Mouse (Mus musculus): Measurements from ENCODE around the gene Slc30a6. TPM values are rescaled to one million over a fixed set of nuclear protein-coding genes. Genes with fewer than 3 reads are reported as not detected.

Slc30a6 gene
- polyA plus RNA-seq, 1 experiment = 20.7 TPM

GRCm38 (mm10) chr17:74418171-74418570, 22.8 kb downstream of the Slc30a6 start:
- TF ChIP-seq MYOD1 (IDR thresholded peaks at IDR 0.05; ENCODE audit: control insufficient read depth in 1 of 3, insufficient read length in 2 of 3, low read depth in 2 of 3) (no peak), TCF12 (IDR thresholded peaks at IDR 0.05; ENCODE audit: insufficient read depth, poor library complexity, severe bottlenecking) (no peak), SRF (IDR thresholded peaks at IDR 0.05; ENCODE audit: control insufficient read depth, insufficient read length, low read depth) (no peak), CEBPB (IDR thresholded peaks at IDR 0.05; ENCODE audit: insufficient read depth, poor library complexity, severe bottlenecking) (no peak), USF1 (IDR thresholded peaks at IDR 0.05; ENCODE audit: low read depth) (no peak), TCF3 (IDR thresholded peaks at IDR 0.05; ENCODE audit: insufficient read length, low read depth) (no peak), MAX (IDR thresholded peaks at IDR 0.05; ENCODE audit: low read depth) (no peak), MYOG (IDR thresholded peaks at IDR 0.05; ENCODE audit: control insufficient read depth in 1 of 3, insufficient read depth in 1 of 3, insufficient read length in 2 of 3, low read depth in 2 of 3) (no peak), E2F4 (IDR thresholded peaks at IDR 0.05; ENCODE audit: insufficient read depth) (no peak), REST (IDR thresholded peaks at IDR 0.05; ENCODE audit: insufficient read depth, insufficient read length) (no peak), POLR2A (IDR thresholded peaks at IDR 0.05; ENCODE audit: insufficient read length, low read depth) (no peak), POLR2AphosphoS2 (IDR thresholded peaks at IDR 0.05; ENCODE audit: insufficient read length, low read depth) (no peak)

GRCm38 (mm10) chr17:74420656-74421055, 25.2 kb downstream of the Slc30a6 start:
- no peak for TF ChIP-seq TCF3 (IDR thresholded peaks at IDR 0.05; ENCODE audit: insufficient read length, low read depth)
- TF ChIP-seq MAX (IDR thresholded peaks at IDR 0.05; ENCODE audit: low read depth) = no peak
- TF ChIP-seq SRF (IDR thresholded peaks at IDR 0.05; ENCODE audit: control insufficient read depth, insufficient read length, low read depth) = no peak
- no peak for TF ChIP-seq CEBPB (IDR thresholded peaks at IDR 0.05; ENCODE audit: insufficient read depth, poor library complexity, severe bottlenecking)
- no peak for TF ChIP-seq POLR2A (IDR thresholded peaks at IDR 0.05; ENCODE audit: insufficient read length, low read depth)
- TF ChIP-seq POLR2AphosphoS2 (IDR thresholded peaks at IDR 0.05; ENCODE audit: insufficient read length, low read depth) = no peak
- TF ChIP-seq USF1 (IDR thresholded peaks at IDR 0.05; ENCODE audit: low read depth) = no peak
- TF ChIP-seq REST (IDR thresholded peaks at IDR 0.05; ENCODE audit: insufficient read depth, insufficient read length) = no peak
- no peak for TF ChIP-seq E2F4 (IDR thresholded peaks at IDR 0.05; ENCODE audit: insufficient read depth)
- TF ChIP-seq MYOG (IDR thresholded peaks at IDR 0.05; ENCODE audit: control insufficient read depth in 1 of 3, insufficient read depth in 1 of 3, insufficient read length in 2 of 3, low read depth in 2 of 3) = no peak
- no peak for TF ChIP-seq TCF12 (IDR thresholded peaks at IDR 0.05; ENCODE audit: insufficient read depth, poor library complexity, severe bottlenecking)
- no peak for TF ChIP-seq MYOD1 (IDR thresholded peaks at IDR 0.05; ENCODE audit: control insufficient read depth in 1 of 3, insufficient read length in 2 of 3, low read depth in 2 of 3)
- Histone ChIP-seq H3ac (ENCODE audit: control insufficient read depth, insufficient read length) (no peak overlapping the region), H3K79me2 (ENCODE audit: control insufficient read depth, insufficient read depth) (no peaks in the 10 kb centered on the region), H3K27me3 (ENCODE audit: control insufficient read depth, insufficient read depth, insufficient read length) (no peaks in the 10 kb centered on the region), H3K4me3 (no peak overlapping the region), H3K36me3 (ENCODE audit: control insufficient read depth, insufficient read depth) (peaks cover 8% of the 10 kb centered on the region), H3K4me2 (ENCODE audit: low read depth) (no peak overlapping the region)

More at GRCm38 (mm10) chr17:74418171-74418570, 22.8 kb downstream of the Slc30a6 start:
- no peak overlapping the region for H3ac ChIP-seq (ENCODE audit: control insufficient read depth, insufficient read length)
- H3K4me2 ChIP-seq (ENCODE audit: low read depth) = no peak overlapping the region
- H3K79me2 ChIP-seq (ENCODE audit: control insufficient read depth, insufficient read depth) = no peaks in the 10 kb centered on the region
- H3K4me3 ChIP-seq = no peak overlapping the region
- no peaks in the 10 kb centered on the region for H3K27me3 ChIP-seq (ENCODE audit: control insufficient read depth, insufficient read depth, insufficient read length)
- H3K36me3 ChIP-seq (ENCODE audit: control insufficient read depth, insufficient read depth) = peaks cover 8% of the 10 kb centered on the region

- Histone ChIP-seq H3K79me2 (ENCODE audit: control insufficient read depth, insufficient read depth) (no peaks in the 10 kb centered on the region), H3K4me3 (no peak overlapping the region), H3K4me2 (ENCODE audit: low read depth) (no peak overlapping the region), H3K27me3 (ENCODE audit: control insufficient read depth, insufficient read depth, insufficient read length) (no peaks in the 10 kb centered on the region), H3K36me3 (ENCODE audit: control insufficient read depth, insufficient read depth) (peaks cover 8% of the 10 kb centered on the region), H3ac (ENCODE audit: control insufficient read depth, insufficient read length) (no peak overlapping the region)
- no peak for TF ChIP-seq POLR2A (IDR thresholded peaks at IDR 0.05; ENCODE audit: insufficient read length, low read depth)
- no peak for TF ChIP-seq E2F4 (IDR thresholded peaks at IDR 0.05; ENCODE audit: insufficient read depth)
- no peak for TF ChIP-seq CEBPB (IDR thresholded peaks at IDR 0.05; ENCODE audit: insufficient read depth, poor library complexity, severe bottlenecking)
- TF ChIP-seq MYOG (IDR thresholded peaks at IDR 0.05; ENCODE audit: control insufficient read depth in 1 of 3, insufficient read depth in 1 of 3, insufficient read length in 2 of 3, low read depth in 2 of 3) = no peak
- TF ChIP-seq MYOD1 (IDR thresholded peaks at IDR 0.05; ENCODE audit: control insufficient read depth in 1 of 3, insufficient read length in 2 of 3, low read depth in 2 of 3) = no peak
- TF ChIP-seq POLR2AphosphoS2 (IDR thresholded peaks at IDR 0.05; ENCODE audit: insufficient read length, low read depth) = no peak
- TF ChIP-seq MAX (IDR thresholded peaks at IDR 0.05; ENCODE audit: low read depth) = no peak
- TF ChIP-seq TCF12 (IDR thresholded peaks at IDR 0.05; ENCODE audit: insufficient read depth, poor library complexity, severe bottlenecking) = no peak
- TF ChIP-seq REST (IDR thresholded peaks at IDR 0.05; ENCODE audit: insufficient read depth, insufficient read length) = no peak
- no peak for TF ChIP-seq TCF3 (IDR thresholded peaks at IDR 0.05; ENCODE audit: insufficient read length, low read depth)
- TF ChIP-seq USF1 (IDR thresholded peaks at IDR 0.05; ENCODE audit: low read depth) = no peak
- no peak for TF ChIP-seq SRF (IDR thresholded peaks at IDR 0.05; ENCODE audit: control insufficient read depth, insufficient read length, low read depth)
Measured at GRCm38 (mm10) chr17:74424401-74425005, 29.1 kb downstream of the Slc30a6 start.

GRCm38 (mm10) chr17:74430074-74430473, 34.7 kb downstream of the Slc30a6 start:
- Histone ChIP-seq H3K4me3 (no peak overlapping the region), H3K79me2 (ENCODE audit: control insufficient read depth, insufficient read depth) (no peaks in the 10 kb centered on the region), H3K36me3 (ENCODE audit: control insufficient read depth, insufficient read depth) (no peaks in the 10 kb centered on the region), H3K4me2 (ENCODE audit: low read depth) (no peak overlapping the region), H3ac (ENCODE audit: control insufficient read depth, insufficient read length) (no peak overlapping the region), H3K27me3 (ENCODE audit: control insufficient read depth, insufficient read depth, insufficient read length) (no peaks in the 10 kb centered on the region)
- TF ChIP-seq POLR2A (IDR thresholded peaks at IDR 0.05; ENCODE audit: insufficient read length, low read depth) (no peak), POLR2AphosphoS2 (IDR thresholded peaks at IDR 0.05; ENCODE audit: insufficient read length, low read depth) (no peak), TCF12 (IDR thresholded peaks at IDR 0.05; ENCODE audit: insufficient read depth, poor library complexity, severe bottlenecking) (no peak), SRF (IDR thresholded peaks at IDR 0.05; ENCODE audit: control insufficient read depth, insufficient read length, low read depth) (no peak), MYOG (IDR thresholded peaks at IDR 0.05; ENCODE audit: control insufficient read depth in 1 of 3, insufficient read depth in 1 of 3, insufficient read length in 2 of 3, low read depth in 2 of 3) (no peak), MYOD1 (IDR thresholded peaks at IDR 0.05; ENCODE audit: control insufficient read depth in 1 of 3, insufficient read length in 2 of 3, low read depth in 2 of 3) (no peak), REST (IDR thresholded peaks at IDR 0.05; ENCODE audit: insufficient read depth, insufficient read length) (no peak), CEBPB (IDR thresholded peaks at IDR 0.05; ENCODE audit: insufficient read depth, poor library complexity, severe bottlenecking) (no peak), TCF3 (IDR thresholded peaks at IDR 0.05; ENCODE audit: insufficient read length, low read depth) (no peak), E2F4 (IDR thresholded peaks at IDR 0.05; ENCODE audit: insufficient read depth) (no peak), USF1 (IDR thresholded peaks at IDR 0.05; ENCODE audit: low read depth) (no peak)
